Mouse (Mus musculus) CH12.LX (cell line): ENCODE measurements at regions not wholly inside any gene's neighbourhood (a gene's known extent, or its start where the extent isn't known, plus 50 kb on each side); places are given as distances from the start of the nearest gene placed in this dataset.

ENCODE experiments used
- DNase-seq: peaks from one replicate; pipeline ENCODE4 v3.0.0-alpha.2; 2013; ENCODE audit errors: extremely low read depth
- H3K27ac ChIP-seq: 2 replicates; pipeline ENCODE4 v1.5.1; 2012; ENCODE audit warnings: low read depth, mild to moderate bottlenecking, control low read depth, moderate library complexity; ENCODE audit not compliant: insufficient read depth
- H3K27me3 ChIP-seq: replicated peaks from 2 replicates; pipeline ENCODE3; 2012; ENCODE audit warnings: inconsistent platforms
- H3K36me3 ChIP-seq, 2 experiments: replicated peaks in 1 of 2; 2 replicates each; pipeline versions ENCODE3 to v1.6.1; 2012; ENCODE audit warnings: inconsistent platforms in 1 of 2, low read length in 1 of 2, mild to moderate bottlenecking in 1 of 2, mixed read lengths in 1 of 2, moderate library complexity in 1 of 2; ENCODE audit not compliant: control insufficient read depth in 1 of 2, insufficient read depth in 1 of 2
- H3K4me1 ChIP-seq, 2 experiments: 2 replicates each; pipeline ENCODE4 v1.6.1; 2012; ENCODE audit warnings: inconsistent platforms in 1 of 2, moderate library complexity in 1 of 2; ENCODE audit not compliant: insufficient read depth in 2 of 2, control insufficient read depth in 1 of 2
- H3K4me2 ChIP-seq: 2 replicates; pipeline ENCODE4 v1.6.1; 2012; ENCODE audit warnings: low read depth, mild to moderate bottlenecking, control low read depth; ENCODE audit not compliant: poor library complexity, insufficient read depth, severe bottlenecking
- H3K4me3 ChIP-seq, 3 experiments: fragments of 150-350 bp in 1 of 3; sonication (generic) in 1 of 3; replicated peaks in 1 of 3; 2 replicates each; pipeline versions ENCODE3 to v1.5.1; 2011 to 2012; ENCODE audit warnings: low read depth in 2 of 3, low read length in 2 of 3, mild to moderate bottlenecking in 2 of 3, moderate library complexity in 2 of 3, control low read depth in 1 of 3, improper control_type of control experiment in 1 of 3, inconsistent platforms in 1 of 3, mixed read lengths in 1 of 3; ENCODE audit not compliant: poor library complexity in 1 of 3
- H3K79me2 ChIP-seq: replicated peaks from 2 replicates; pipeline ENCODE4 v1.6.1; 2012; ENCODE audit warnings: mild to moderate bottlenecking, moderate library complexity; ENCODE audit not compliant: control insufficient read depth, poor library complexity, insufficient read depth, severe bottlenecking; ENCODE audit errors: extremely low read depth
- H3K9ac ChIP-seq: 2 replicates; pipeline ENCODE4 v1.6.1; 2012; ENCODE audit warnings: low read depth, mild to moderate bottlenecking, control low read depth, moderate library complexity; ENCODE audit not compliant: insufficient read depth
- H3K9me3 ChIP-seq: replicated peaks from 2 replicates; pipeline ENCODE3; 2012; ENCODE audit warnings: low read length, inconsistent platforms, mixed read lengths
- CHD2 ChIP-seq: IDR thresholded peaks from 2 replicates; pipeline ENCODE4 v1.6.1; 2011; ENCODE audit warnings: low read length, improper control_type of control experiment
- CTCF ChIP-seq, 2 experiments: IDR thresholded peaks in 1 of 2; conservative IDR thresholded peaks in 1 of 2; 2 replicates each; pipeline ENCODE4 v1.5.1; 2011 to 2012; ENCODE audit warnings: low read depth in 2 of 2, low read length in 2 of 2, improper control_type of control experiment in 1 of 2, inconsistent platforms in 1 of 2, mild to moderate bottlenecking in 1 of 2, moderate library complexity in 1 of 2
- ETS1 ChIP-seq: conservative IDR thresholded peaks from 2 replicates; pipeline ENCODE4 v1.6.1; 2012; ENCODE audit warnings: low read depth, mild to moderate bottlenecking, inconsistent platforms, low read length, improper control_type of control experiment, moderate library complexity
- HCFC1 ChIP-seq: IDR thresholded peaks from 2 replicates; pipeline ENCODE4 v1.6.1; 2012; ENCODE audit warnings: low read depth, mild to moderate bottlenecking, inconsistent platforms, low read length, improper control_type of control experiment
- JUND ChIP-seq: conservative IDR thresholded peaks from 2 replicates; pipeline ENCODE4 v1.6.1; 2011; ENCODE audit warnings: low read depth, low read length, improper control_type of control experiment
- KAT2A ChIP-seq: IDR thresholded peaks from 2 replicates; pipeline ENCODE4 v1.6.1; 2012; ENCODE audit warnings: low read length, improper control_type of control experiment, inconsistent platforms; ENCODE audit not compliant: insufficient replicate concordance
- MAZ ChIP-seq: IDR thresholded peaks from 2 replicates; pipeline ENCODE4 v1.6.1; 2012; ENCODE audit warnings: low read depth, mild to moderate bottlenecking, inconsistent platforms, low read length, improper control_type of control experiment, moderate library complexity
- MXI1 ChIP-seq: IDR thresholded peaks from 2 replicates; pipeline ENCODE4 v1.6.1; 2011; ENCODE audit warnings: mild to moderate bottlenecking, low read depth, low read length, improper control_type of control experiment
- PAX5 ChIP-seq: IDR thresholded peaks from 2 replicates; pipeline ENCODE4 v1.6.1; 2012; ENCODE audit warnings: low read length, inconsistent platforms, mixed read lengths
- POLR2AphosphoS2 ChIP-seq: IDR thresholded peaks from 2 replicates; pipeline ENCODE4 v1.6.1; 2011; ENCODE audit warnings: low read depth, low read length, improper control_type of control experiment
- RAD21 ChIP-seq: IDR thresholded peaks from 2 replicates; pipeline ENCODE4 v1.6.1; 2011; ENCODE audit warnings: low read depth, mild to moderate bottlenecking, low read length, improper control_type of control experiment, moderate library complexity
- SIN3A ChIP-seq: IDR thresholded peaks from 2 replicates; pipeline ENCODE4 v1.6.1; 2012; ENCODE audit warnings: low read length, improper control_type of control experiment, inconsistent platforms
- SMC3 ChIP-seq: IDR thresholded peaks from 2 replicates; pipeline ENCODE4 v1.6.1; 2011; ENCODE audit warnings: low read depth, low read length, improper control_type of control experiment
- USF1 ChIP-seq: IDR thresholded peaks from 2 replicates; pipeline ENCODE4 v1.6.1; 2014; ENCODE audit warnings: low read depth, mild to moderate bottlenecking, inconsistent platforms, low read length, improper control_type of control experiment
- ZC3H11A ChIP-seq: IDR thresholded peaks from 2 replicates; pipeline ENCODE4 v1.6.1; 2012; ENCODE audit warnings: low read depth, mild to moderate bottlenecking, inconsistent platforms, low read length, improper control_type of control experiment
- ZMIZ1 ChIP-seq: IDR thresholded peaks from 2 replicates; pipeline ENCODE4 v1.6.1; 2012; ENCODE audit warnings: low read depth, mild to moderate bottlenecking, inconsistent platforms, low read length, improper control_type of control experiment
- dilution Hi-C: fragments of 300-500 bp; cut with MboI; formaldehyde crosslinking; loops from 2 replicates; pipeline ENCODE4 v1.14.3; 2020; ENCODE audit warnings: low sequenced_read_pairs; ENCODE audit not compliant: extremely low pct_unique_long_range_greater_than_20kb, extremely low pct_ligation_motif_present
- in situ Hi-C: fragments of 300-500 bp; cut with MboI; formaldehyde crosslinking; loops from 3 replicates; pipeline ENCODE4 v1.14.3; 2019; ENCODE audit warnings: low sequenced_read_pairs, low pct_ligation_motif_present, low pct_unique_long_range_greater_than_20kb, mixed read lengths

DNA sequence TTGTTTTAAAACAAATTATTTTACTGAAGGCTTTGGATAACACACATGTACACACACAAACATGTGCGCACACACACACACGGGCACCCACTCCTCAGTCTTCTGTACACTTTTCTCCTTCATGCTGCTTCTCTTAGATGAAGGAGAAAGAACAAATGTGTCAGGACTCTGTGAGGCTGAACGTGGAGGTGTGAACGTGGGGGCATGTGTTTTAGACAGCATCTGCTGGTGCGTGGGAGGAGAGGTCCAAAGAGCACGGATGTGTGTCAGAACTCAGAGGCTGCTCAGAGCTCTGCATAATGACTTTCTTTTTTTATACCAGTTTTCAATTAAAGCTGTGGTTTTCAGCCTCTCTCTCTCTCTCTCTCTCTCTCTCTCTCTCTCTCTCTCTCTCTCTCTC is 112.4 kb downstream of the Nab1 start:
- H3K36me3 ChIP-seq = no peaks in the 10 kb centered on the region
- TF ChIP-seq CHD2 = no peak
- no peak for TF ChIP-seq USF1
- H3K4me3 ChIP-seq = no peak overlapping the region
- H3K27ac ChIP-seq = no peak overlapping the region
- H3K79me2 ChIP-seq = no peaks in the 10 kb centered on the region
- no peaks in the 10 kb centered on the region; a peak in 1 of 4 replicates for H3K4me1 ChIP-seq
- no peak for DNase-seq
- H3K27me3 ChIP-seq = no peaks in the 10 kb centered on the region
- in situ Hi-C loops (loop anchor here (25.0 kb wide), 1 partner anchor 249 kb away; the partner anchor contains the start of gene Nemp2), dilution Hi-C loops (no loop called here)
- H3K9me3 ChIP-seq = no peaks in the 10 kb centered on the region
- H3K4me2 ChIP-seq = no peak overlapping the region
- H3K9ac ChIP-seq = no peak overlapping the region

GRCm38 (mm10) chr1:52387062-52387461 is 113.4 kb downstream of the Nab1 start:
- Histone ChIP-seq H3K27me3 (no peaks in the 10 kb centered on the region), H3K79me2 (no peaks in the 10 kb centered on the region), H3K4me3 (no peak overlapping the region), H3K9me3 (no peaks in the 10 kb centered on the region), H3K27ac (no peak overlapping the region), H3K4me2 (no peak overlapping the region), H3K4me1 (no peaks in the 10 kb centered on the region), H3K36me3 (no peaks in the 10 kb centered on the region), H3K9ac (no peak overlapping the region)
- TF ChIP-seq CTCF (conservative IDR thresholded peaks at IDR 0.05 in 1 of 2, IDR thresholded peaks at IDR 0.05 in 1 of 2; ENCODE audit: low read depth in 2 of 2, low read length in 2 of 2) (peak in 1 of 2 experiments; percentile 63; a peak in 2 of 4 replicates), SIN3A (no peak), POLR2AphosphoS2 (no peak), USF1 (no peak), ZMIZ1 (no peak), ETS1 (no peak), SMC3 (peak; percentile 65), RAD21 (peak; percentile 64)
- dilution Hi-C loops = no loop called here
- in situ Hi-C loops = loop anchor here (25.0 kb wide), 1 partner anchor 250 kb away; the partner anchor contains the start of gene Nemp2
- DNase-seq = peak; percentile 20

DNA sequence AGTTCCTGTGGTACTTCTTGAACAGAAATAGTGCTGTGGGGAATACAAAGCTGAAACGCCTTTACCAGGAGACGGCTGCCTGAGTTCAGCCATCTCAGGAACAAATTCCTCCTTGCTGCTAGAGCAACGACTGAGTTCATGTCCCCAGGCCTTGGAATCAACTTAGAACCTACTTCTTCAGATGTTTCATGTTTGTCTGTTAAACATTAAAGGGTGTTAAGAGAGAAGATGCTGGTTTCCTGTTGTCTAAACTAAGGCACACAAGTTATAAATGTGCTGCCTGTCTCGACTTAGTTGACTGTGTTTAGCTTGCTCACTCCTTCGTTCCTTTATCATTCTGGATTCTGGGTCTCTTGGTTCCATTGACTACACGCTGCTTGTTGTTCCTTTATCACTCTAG is 125.2 kb downstream of the Nab1 start:
- no peaks in the 10 kb centered on the region for H3K4me1 ChIP-seq
- H3K4me2 ChIP-seq = no peak overlapping the region
- DNase-seq = no peak
- no peaks in the 10 kb centered on the region for H3K36me3 ChIP-seq
- dilution Hi-C loops (no loop called here), in situ Hi-C loops (loop anchor here (25.0 kb wide), 1 partner anchor 262 kb away; the partner anchor contains the start of gene Nemp2)
- no peak overlapping the region for H3K9ac ChIP-seq
- no peaks in the 10 kb centered on the region for H3K27me3 ChIP-seq
- H3K27ac ChIP-seq = no peak overlapping the region
- TF ChIP-seq PAX5 = no peak
- no peak for TF ChIP-seq KAT2A
- no peak for TF ChIP-seq JUND
- TF ChIP-seq HCFC1 = no peak
- no peak for TF ChIP-seq ZC3H11A
- no peak for TF ChIP-seq MXI1
- TF ChIP-seq MAZ = no peak
- TF ChIP-seq POLR2AphosphoS2 = no peak
- H3K79me2 ChIP-seq = no peaks in the 10 kb centered on the region
- no peak overlapping the region for H3K4me3 ChIP-seq
- no peaks in the 10 kb centered on the region for H3K9me3 ChIP-seq
